Mouse (Mus musculus): Measurements from ENCODE around the gene Elmod3. TPM values are rescaled to one million over a fixed set of nuclear protein-coding genes. Genes with fewer than 3 reads are reported as not detected.

The Elmod3 gene
- polyA plus RNA-seq, 1 experiment from 2014 or later, result 15.6 TPM

DNA sequence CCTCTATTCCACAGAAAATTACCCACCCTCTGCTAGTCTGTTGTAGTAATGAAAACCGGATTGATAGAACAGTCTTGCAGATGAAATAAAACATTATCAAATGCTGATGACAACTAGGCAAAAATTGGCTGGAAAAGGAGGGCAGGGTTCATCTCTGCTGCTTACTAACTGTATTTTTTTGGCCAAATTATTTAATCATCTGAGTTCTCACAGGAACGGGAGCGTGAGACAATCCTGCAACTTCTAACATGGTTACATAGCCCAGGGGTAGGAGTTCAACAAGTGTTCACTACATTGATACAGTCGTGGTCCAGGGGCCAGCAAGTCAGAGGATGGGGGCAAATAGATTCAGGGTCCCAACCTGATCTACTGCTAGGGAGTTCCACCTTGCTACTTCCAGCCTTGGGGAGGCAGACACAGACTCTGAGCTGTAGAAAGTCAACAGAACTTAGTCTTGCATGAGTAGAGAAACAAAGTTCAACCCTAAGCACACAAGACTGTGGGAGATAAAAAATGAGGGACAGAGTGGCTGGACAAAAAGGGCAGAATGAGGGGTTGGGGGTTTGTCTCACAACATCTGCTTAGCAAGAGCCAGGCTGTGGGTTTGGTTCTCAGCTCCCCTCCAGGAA is 14.9 kb downstream of the Elmod3 start:
- H3K9me3 ChIP-seq (ENCODE audit: control insufficient read depth, low read length), result no peaks in the 10 kb centered on the region
- no peaks in the 10 kb centered on the region for H3K27me3 ChIP-seq (replicated peaks; ENCODE audit: control insufficient read depth, insufficient read depth, low read length)
- H3K36me3 ChIP-seq (ENCODE audit: control insufficient read depth, insufficient read depth, low read length), result peaks cover 4% of the 10 kb centered on the region; the same call in 1 of the 2 replicates
- no peak overlapping the region for H3K4me2 ChIP-seq (ENCODE audit: low read depth, low read length)
- H3K4me1 ChIP-seq (ENCODE audit: control insufficient read depth, insufficient read depth, low read length), result no peaks in the 10 kb centered on the region
- no peak overlapping the region for H3K27ac ChIP-seq (ENCODE audit: low read length)
- H3K9ac ChIP-seq (ENCODE audit: low read depth, low read length), result no peak overlapping the region
- ATAC-seq, result no peak
- H3K4me3 ChIP-seq (ENCODE audit: low read length), result no peak overlapping the region
- 89% methylated on average over 4 of the region's 4 CpGs for WGBS

DNA sequence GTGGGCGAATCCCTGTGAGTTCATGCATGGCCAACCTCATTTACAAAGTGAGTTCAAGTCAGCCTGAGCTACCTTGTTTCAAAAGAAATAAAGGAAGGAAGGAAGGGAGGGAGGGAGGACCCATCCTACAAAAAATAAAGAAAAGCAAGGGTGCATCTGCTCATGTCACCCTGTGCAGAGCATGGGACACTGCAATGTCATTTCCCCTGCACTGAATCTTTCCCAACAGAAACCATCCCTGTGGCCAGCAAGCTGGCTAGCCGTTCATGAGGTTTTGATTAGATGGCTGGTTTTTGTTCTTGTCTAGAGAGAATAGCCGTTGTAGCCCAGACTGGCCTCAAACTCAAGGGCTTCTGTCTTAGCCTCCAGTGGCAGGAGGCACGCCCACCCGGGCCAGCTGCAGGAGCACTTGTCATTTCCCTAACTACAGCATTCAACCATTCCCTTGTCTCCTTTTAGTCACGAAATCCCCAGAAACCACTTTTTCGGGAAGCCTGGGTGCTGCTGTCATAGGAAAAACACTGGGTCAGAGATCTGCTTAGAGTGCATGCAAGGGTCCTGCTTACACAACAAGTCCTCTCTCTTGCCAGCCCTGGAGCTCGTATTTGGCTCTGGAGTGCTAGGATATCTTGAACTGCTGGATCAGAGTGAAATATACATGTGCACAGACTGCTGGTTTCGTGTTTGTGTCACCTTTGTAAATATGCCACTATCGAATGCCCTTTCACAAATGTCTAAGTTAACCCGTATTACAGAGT is 16.4 kb downstream of the Elmod3 start:
- no peak overlapping the region for H3K4me2 ChIP-seq (ENCODE audit: low read depth, low read length)
- H3K9ac ChIP-seq (ENCODE audit: low read depth, low read length), result no peak overlapping the region
- H3K27me3 ChIP-seq (replicated peaks; ENCODE audit: control insufficient read depth, insufficient read depth, low read length), result no peaks in the 10 kb centered on the region
- 76% methylated on average over 11 of the region's 11 CpGs for WGBS
- no peak overlapping the region for H3K4me3 ChIP-seq (ENCODE audit: low read length)
- no peaks in the 10 kb centered on the region for H3K9me3 ChIP-seq (ENCODE audit: control insufficient read depth, low read length)
- H3K4me1 ChIP-seq (ENCODE audit: control insufficient read depth, insufficient read depth, low read length), result no peaks in the 10 kb centered on the region
- no peak for ATAC-seq
- H3K36me3 ChIP-seq (ENCODE audit: control insufficient read depth, insufficient read depth, low read length), result peaks cover 4% of the 10 kb centered on the region; the same call in 1 of the 2 replicates
- no peak overlapping the region for H3K27ac ChIP-seq (ENCODE audit: low read length)

DNA sequence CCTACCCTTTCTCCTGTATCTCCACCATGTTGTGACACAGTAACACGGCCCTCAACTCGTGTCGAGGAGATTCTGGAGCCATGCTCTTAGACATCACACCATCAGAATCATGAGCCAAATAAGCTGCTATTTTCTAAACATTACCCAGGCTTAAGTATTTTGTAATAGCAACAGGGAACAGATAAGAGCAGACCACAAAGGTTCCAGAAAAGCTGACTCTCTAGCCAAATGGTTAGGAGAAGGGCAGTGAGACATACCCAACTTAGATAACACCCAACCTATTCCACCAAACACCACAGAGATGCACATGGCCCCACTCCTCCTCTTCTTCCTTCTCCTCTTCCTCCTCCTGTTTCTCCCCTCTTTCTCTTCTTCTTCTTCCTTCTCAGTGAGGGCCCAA is 22.2 kb downstream of the Elmod3 start:
- no peaks in the 10 kb centered on the region for H3K27me3 ChIP-seq (replicated peaks; ENCODE audit: control insufficient read depth, insufficient read depth, low read length)
- WGBS, result 93% methylated on average over 3 of the region's 3 CpGs
- no peak overlapping the region for H3K4me3 ChIP-seq (ENCODE audit: low read length)
- no peak overlapping the region for H3K27ac ChIP-seq (ENCODE audit: low read length)
- no peak overlapping the region for H3K4me2 ChIP-seq (ENCODE audit: low read depth, low read length)
- peaks cover 5% of the 10 kb centered on the region; the same call in 1 of the 2 replicates for H3K36me3 ChIP-seq (ENCODE audit: control insufficient read depth, insufficient read depth, low read length)
- no peak for ATAC-seq
- H3K4me1 ChIP-seq (ENCODE audit: control insufficient read depth, insufficient read depth, low read length), result no peaks in the 10 kb centered on the region
- no peak overlapping the region for H3K9ac ChIP-seq (ENCODE audit: low read depth, low read length)
- no peaks in the 10 kb centered on the region for H3K9me3 ChIP-seq (ENCODE audit: control insufficient read depth, low read length)

DNA sequence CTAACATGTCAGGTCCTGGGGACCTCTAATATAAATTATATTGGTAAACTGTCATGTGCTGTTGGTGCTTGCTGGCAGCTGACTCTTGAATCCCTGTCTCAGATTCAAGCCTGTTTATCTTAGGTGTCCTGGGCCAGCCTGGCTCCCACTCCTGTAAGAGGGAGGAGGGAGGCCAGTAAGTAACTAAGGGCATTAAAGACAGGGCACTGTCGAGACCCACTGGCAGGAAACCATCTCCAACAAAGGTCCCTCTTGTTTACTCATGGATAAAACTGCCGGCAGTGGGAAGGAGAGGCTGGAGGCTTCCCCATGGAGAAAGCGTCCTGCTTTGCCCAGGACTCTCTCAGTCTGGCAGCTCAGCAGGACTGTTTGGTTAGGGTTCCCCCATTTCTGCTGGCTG is 26.4 kb downstream of the Elmod3 start:
- H3K9ac ChIP-seq (ENCODE audit: low read depth, low read length), result no peak overlapping the region
- ATAC-seq, result no peak
- H3K4me2 ChIP-seq (ENCODE audit: low read depth, low read length), result no peak overlapping the region
- H3K4me3 ChIP-seq (ENCODE audit: low read length), result no peak overlapping the region
- 36% methylated on average over 3 of the region's 3 CpGs for WGBS
- H3K27ac ChIP-seq (ENCODE audit: low read length), result no peak overlapping the region
- peaks cover 2% of the 10 kb centered on the region; the same call in 1 of the 2 replicates for H3K36me3 ChIP-seq (ENCODE audit: control insufficient read depth, insufficient read depth, low read length)
- H3K27me3 ChIP-seq (replicated peaks; ENCODE audit: control insufficient read depth, insufficient read depth, low read length), result no peaks in the 10 kb centered on the region
- H3K4me1 ChIP-seq (ENCODE audit: control insufficient read depth, insufficient read depth, low read length), result no peaks in the 10 kb centered on the region
- no peaks in the 10 kb centered on the region for H3K9me3 ChIP-seq (ENCODE audit: control insufficient read depth, low read length)

DNA sequence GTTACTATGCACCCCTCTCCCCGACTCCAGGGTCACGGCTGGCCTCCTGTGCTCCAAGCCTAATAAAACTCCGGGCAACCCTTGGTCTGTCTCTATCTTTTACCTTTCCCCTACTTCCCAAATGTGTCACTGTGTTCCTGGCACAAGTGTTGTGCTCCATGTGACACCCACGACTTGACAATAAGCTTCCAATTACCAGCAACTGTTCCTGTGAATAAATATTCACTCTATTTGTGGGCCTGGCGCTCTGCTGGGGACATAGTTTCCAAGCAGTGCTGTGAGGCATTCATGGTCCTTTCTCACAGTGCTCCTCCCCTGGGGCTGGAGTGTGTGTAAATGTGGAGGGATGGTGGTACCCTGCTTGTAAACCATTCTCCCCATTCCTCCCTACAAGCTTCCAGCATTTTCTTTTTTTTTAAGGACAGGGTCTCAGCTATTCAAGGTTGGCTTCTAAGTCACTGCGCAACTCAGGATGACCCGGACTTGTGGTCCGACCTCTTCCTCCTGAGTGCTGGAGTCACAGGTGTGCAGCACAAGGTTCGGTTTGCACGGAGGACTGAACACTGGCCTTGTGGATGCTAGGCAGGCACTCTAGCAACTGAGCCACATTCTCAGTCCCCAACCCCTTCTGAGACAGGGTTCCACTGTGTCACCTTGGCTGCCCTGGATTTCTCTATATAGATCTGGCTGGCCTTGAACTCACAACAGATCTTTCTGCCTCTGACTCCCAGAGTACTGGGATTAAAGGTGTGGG is 27.4 kb downstream of the Elmod3 start:
- no peaks in the 10 kb centered on the region for H3K27me3 ChIP-seq (replicated peaks; ENCODE audit: control insufficient read depth, insufficient read depth, low read length)
- no peaks in the 10 kb centered on the region; the same call in 1 of the 2 replicates for H3K36me3 ChIP-seq (ENCODE audit: control insufficient read depth, insufficient read depth, low read length)
- H3K4me3 ChIP-seq (ENCODE audit: low read length), result no peak overlapping the region
- H3K9ac ChIP-seq (ENCODE audit: low read depth, low read length), result no peak overlapping the region
- no peak overlapping the region for H3K27ac ChIP-seq (ENCODE audit: low read length)
- peaks cover 1% of the 10 kb centered on the region for H3K4me1 ChIP-seq (ENCODE audit: control insufficient read depth, insufficient read depth, low read length)
- no peak for ATAC-seq
- H3K4me2 ChIP-seq (ENCODE audit: low read depth, low read length), result no peak overlapping the region
- H3K9me3 ChIP-seq (ENCODE audit: control insufficient read depth, low read length), result no peaks in the 10 kb centered on the region
- 85% methylated on average over 10 of the region's 10 CpGs for WGBS

DNA sequence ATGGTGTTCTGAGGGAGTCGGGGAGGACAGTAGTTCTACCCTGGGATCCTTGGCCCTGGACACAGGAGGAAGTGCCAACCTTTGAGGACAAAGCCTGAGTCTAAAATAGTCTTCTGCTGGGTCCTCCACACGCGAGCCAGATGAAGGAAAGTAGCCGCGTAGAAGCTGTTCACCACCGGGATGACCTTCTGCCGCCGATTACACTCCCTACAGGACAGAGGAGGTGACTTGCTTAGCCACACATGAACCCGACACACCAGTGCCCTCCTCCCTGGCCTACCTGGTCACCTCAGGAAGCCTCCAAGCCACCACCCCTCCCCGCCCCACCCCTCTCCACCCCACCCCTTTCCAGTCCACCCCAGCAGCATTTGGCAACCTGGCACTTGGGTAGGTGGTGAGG is 29.5 kb downstream of the Elmod3 start:
- H3K27ac ChIP-seq (ENCODE audit: low read length), result no peak overlapping the region
- H3K4me3 ChIP-seq (ENCODE audit: low read length), result no peak overlapping the region
- H3K36me3 ChIP-seq (ENCODE audit: control insufficient read depth, insufficient read depth, low read length), result no peaks in the 10 kb centered on the region; the same call in 1 of the 2 replicates
- H3K4me2 ChIP-seq (ENCODE audit: low read depth, low read length), result no peak overlapping the region
- H3K9ac ChIP-seq (ENCODE audit: low read depth, low read length), result 0 out of 2 replicates have a peak overlapping the region, but pooled peaks have one; percentile 12
- no peak for ATAC-seq
- peaks cover 6% of the 10 kb centered on the region for H3K4me1 ChIP-seq (ENCODE audit: control insufficient read depth, insufficient read depth, low read length)
- WGBS, result 94% methylated on average over 10 of the region's 10 CpGs
- H3K9me3 ChIP-seq (ENCODE audit: control insufficient read depth, low read length), result no peaks in the 10 kb centered on the region
- no peaks in the 10 kb centered on the region for H3K27me3 ChIP-seq (replicated peaks; ENCODE audit: control insufficient read depth, insufficient read depth, low read length)

DNA sequence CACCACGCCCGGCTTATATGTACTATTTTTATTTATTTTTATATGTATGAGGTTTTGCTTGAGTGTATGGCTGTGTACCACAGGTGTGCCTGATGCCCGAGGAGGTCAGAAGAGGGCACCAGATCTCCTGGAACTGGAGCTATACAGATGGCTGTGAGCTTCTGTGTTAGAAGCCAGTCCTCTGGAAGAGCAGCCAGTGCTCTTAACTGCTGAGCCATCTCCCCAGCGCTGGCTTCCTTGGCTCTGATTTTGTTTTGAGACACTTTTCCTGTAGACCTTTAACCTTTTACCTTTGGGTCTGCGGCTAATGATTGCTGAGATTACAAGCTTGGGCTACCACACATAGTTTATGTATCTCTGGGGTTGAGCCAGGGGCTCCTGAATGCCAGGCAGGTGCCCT is 30.7 kb downstream of the Elmod3 start:
- Histone ChIP-seq H3K36me3 (ENCODE audit: control insufficient read depth, insufficient read depth, low read length) (no peaks in the 10 kb centered on the region; the same call in 1 of the 2 replicates), H3K4me1 (ENCODE audit: control insufficient read depth, insufficient read depth, low read length) (peaks cover 6% of the 10 kb centered on the region), H3K9me3 (ENCODE audit: control insufficient read depth, low read length) (no peaks in the 10 kb centered on the region), H3K9ac (ENCODE audit: low read depth, low read length) (no peak overlapping the region), H3K4me3 (ENCODE audit: low read length) (no peak overlapping the region), H3K4me2 (ENCODE audit: low read depth, low read length) (no peak overlapping the region), H3K27ac (ENCODE audit: low read length) (no peak overlapping the region), H3K27me3 (replicated peaks; ENCODE audit: control insufficient read depth, insufficient read depth, low read length) (no peaks in the 10 kb centered on the region)
- 81% methylated on average over 5 of the region's 5 CpGs for WGBS
- ATAC-seq, result no peak

DNA sequence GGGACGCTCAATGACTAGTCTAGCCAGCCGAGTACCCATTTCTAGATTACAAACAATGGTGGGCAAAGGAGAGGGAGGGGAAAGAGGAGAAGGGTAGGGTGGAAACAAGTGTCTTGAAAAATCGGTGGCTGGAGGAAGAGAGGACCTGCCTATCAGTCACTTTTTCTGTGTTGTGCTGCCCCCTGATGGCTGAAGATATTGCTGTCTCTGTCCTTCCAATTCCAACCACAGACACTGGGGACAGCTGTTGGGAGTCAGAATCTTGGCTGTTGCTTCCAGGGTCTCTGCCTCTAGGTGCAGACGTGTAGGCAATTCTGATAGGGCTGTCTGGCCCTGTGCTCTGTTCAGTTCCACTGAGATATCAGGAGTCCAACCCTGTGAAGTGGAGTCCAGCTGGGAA is 32.2 kb downstream of the Elmod3 start:
- H3K9me3 ChIP-seq (ENCODE audit: control insufficient read depth, low read length), result no peaks in the 10 kb centered on the region
- H3K4me1 ChIP-seq (ENCODE audit: control insufficient read depth, insufficient read depth, low read length), result peaks cover 6% of the 10 kb centered on the region
- H3K27ac ChIP-seq (ENCODE audit: low read length), result no peak overlapping the region
- H3K4me3 ChIP-seq (ENCODE audit: low read length), result no peak overlapping the region
- WGBS, result 5% methylated on average over 4 of the region's 4 CpGs
- H3K9ac ChIP-seq (ENCODE audit: low read depth, low read length), result peak overlapping the region; percentile 25; the same call in 1 of the 2 replicates
- H3K36me3 ChIP-seq (ENCODE audit: control insufficient read depth, insufficient read depth, low read length), result no peaks in the 10 kb centered on the region; the same call in 1 of the 2 replicates
- no peaks in the 10 kb centered on the region for H3K27me3 ChIP-seq (replicated peaks; ENCODE audit: control insufficient read depth, insufficient read depth, low read length)
- peak; percentile 83 for ATAC-seq
- H3K4me2 ChIP-seq (ENCODE audit: low read depth, low read length), result peak overlapping the region; percentile 7; the same call in 1 of the 2 replicates

DNA sequence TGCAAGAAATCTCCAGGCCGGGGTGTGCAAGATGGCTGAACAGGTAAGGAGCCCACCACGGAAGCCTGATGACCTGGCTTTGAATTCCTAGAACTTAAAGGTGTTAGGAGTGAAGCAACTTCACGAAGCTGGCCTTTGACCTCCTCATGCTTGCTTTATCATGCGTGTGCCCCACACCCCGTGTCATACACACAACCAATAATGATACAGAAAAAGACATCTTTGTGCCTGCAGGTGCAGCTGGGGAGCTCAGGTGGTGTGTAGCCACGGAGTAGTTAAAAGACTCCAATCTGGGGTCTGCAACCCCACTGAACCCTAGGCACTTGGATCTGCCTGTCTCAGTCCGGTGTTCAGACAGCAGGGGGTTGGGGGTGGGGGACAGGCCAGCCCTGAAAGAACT is 32.7 kb downstream of the Elmod3 start:
- Histone ChIP-seq H3K27ac (ENCODE audit: low read length) (no peak overlapping the region), H3K4me1 (ENCODE audit: control insufficient read depth, insufficient read depth, low read length) (peaks cover 6% of the 10 kb centered on the region), H3K9ac (ENCODE audit: low read depth, low read length) (peak overlapping the region; percentile 25; the same call in 1 of the 2 replicates), H3K27me3 (replicated peaks; ENCODE audit: control insufficient read depth, insufficient read depth, low read length) (no peaks in the 10 kb centered on the region), H3K36me3 (ENCODE audit: control insufficient read depth, insufficient read depth, low read length) (no peaks in the 10 kb centered on the region; the same call in 1 of the 2 replicates), H3K4me3 (ENCODE audit: low read length) (no peak overlapping the region), H3K4me2 (ENCODE audit: low read depth, low read length) (0 out of 2 replicates have a peak overlapping the region, but pooled peaks have one; percentile 7), H3K9me3 (ENCODE audit: control insufficient read depth, low read length) (no peaks in the 10 kb centered on the region)
- ATAC-seq, result peak; percentile 59
- 63% methylated on average over 7 of the region's 7 CpGs for WGBS
